Mouse (Mus musculus): Measurements from ENCODE around the gene Ppif. TPM values are rescaled to one million over a fixed set of nuclear protein-coding genes. Genes with fewer than 3 reads are reported as not detected.

Ppif gene
- polyA plus RNA-seq, 1 experiment from 2014 or later: 33.3 TPM

- DNase-seq (ENCODE audit: low spot score): no peak
- H3K4me3 ChIP-seq (ENCODE audit: low read depth, low read length): no peak overlapping the region
- no peak for ATAC-seq (ENCODE audit: low FRiP score)
- H3K4me1 ChIP-seq (replicated peaks; ENCODE audit: control insufficient read depth, insufficient read depth, low read length): 0 out of 2 replicates have a peak, but pooled peaks cover 3% of the 10 kb centered on the region
- peak overlapping the region; percentile 63 for H3K27ac ChIP-seq (ENCODE audit: low read depth, low read length)
- H3K27me3 ChIP-seq (ENCODE audit: control insufficient read depth, insufficient read depth, low read length): no peaks in the 10 kb centered on the region
- no peak overlapping the region for H3K4me2 ChIP-seq (replicated peaks; ENCODE audit: low read depth, low read length)
- 79% methylated on average over 7 of the region's 7 CpGs for WGBS
- H3K36me3 ChIP-seq (ENCODE audit: control insufficient read depth, insufficient read depth, low read length): peaks cover 13% of the 10 kb centered on the region
- H3K9me3 ChIP-seq (ENCODE audit: control insufficient read depth, low read length): no peaks in the 10 kb centered on the region
- H3K9ac ChIP-seq (ENCODE audit: low read depth, low read length): no peak overlapping the region
Observed at GRCm38 (mm10) chr14:25663649-25664309, 30.2 kb upstream of the Ppif start.

DNA sequence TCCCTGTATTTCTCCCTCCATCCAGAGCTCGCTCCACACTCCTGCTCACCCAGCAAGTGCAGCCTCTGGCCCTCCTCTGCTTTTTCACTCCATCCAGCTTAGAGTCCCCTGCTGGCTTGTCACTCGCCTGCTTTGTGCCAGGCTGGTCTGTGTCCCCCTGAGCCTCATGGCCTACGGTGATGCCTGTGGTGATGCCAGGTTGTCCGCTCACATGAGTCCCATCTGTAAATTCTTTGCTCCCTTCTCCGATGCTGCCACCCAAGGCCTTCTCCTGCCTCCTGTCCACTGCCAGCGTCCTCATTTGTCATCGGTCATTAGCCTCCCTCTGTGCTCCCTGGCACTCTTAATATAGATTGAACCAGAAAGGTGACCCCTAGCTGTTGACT is 29.7 kb upstream of the Ppif start:
- Histone ChIP-seq H3K9me3 (ENCODE audit: control insufficient read depth, low read length) (no peaks in the 10 kb centered on the region), H3K9ac (ENCODE audit: low read depth, low read length) (no peak overlapping the region), H3K27me3 (ENCODE audit: control insufficient read depth, insufficient read depth, low read length) (no peaks in the 10 kb centered on the region), H3K36me3 (ENCODE audit: control insufficient read depth, insufficient read depth, low read length) (peaks cover 12% of the 10 kb centered on the region), H3K27ac (ENCODE audit: low read depth, low read length) (peak overlapping the region; percentile 63), H3K4me1 (replicated peaks; ENCODE audit: control insufficient read depth, insufficient read depth, low read length) (0 out of 2 replicates have a peak, but pooled peaks cover 3% of the 10 kb centered on the region), H3K4me3 (ENCODE audit: low read depth, low read length) (no peak overlapping the region), H3K4me2 (replicated peaks; ENCODE audit: low read depth, low read length) (no peak overlapping the region)
- ATAC-seq (ENCODE audit: low FRiP score) (no peak), DNase-seq (ENCODE audit: low spot score) (no peak)
- WGBS: 55% methylated on average over 7 of the region's 7 CpGs

DNA sequence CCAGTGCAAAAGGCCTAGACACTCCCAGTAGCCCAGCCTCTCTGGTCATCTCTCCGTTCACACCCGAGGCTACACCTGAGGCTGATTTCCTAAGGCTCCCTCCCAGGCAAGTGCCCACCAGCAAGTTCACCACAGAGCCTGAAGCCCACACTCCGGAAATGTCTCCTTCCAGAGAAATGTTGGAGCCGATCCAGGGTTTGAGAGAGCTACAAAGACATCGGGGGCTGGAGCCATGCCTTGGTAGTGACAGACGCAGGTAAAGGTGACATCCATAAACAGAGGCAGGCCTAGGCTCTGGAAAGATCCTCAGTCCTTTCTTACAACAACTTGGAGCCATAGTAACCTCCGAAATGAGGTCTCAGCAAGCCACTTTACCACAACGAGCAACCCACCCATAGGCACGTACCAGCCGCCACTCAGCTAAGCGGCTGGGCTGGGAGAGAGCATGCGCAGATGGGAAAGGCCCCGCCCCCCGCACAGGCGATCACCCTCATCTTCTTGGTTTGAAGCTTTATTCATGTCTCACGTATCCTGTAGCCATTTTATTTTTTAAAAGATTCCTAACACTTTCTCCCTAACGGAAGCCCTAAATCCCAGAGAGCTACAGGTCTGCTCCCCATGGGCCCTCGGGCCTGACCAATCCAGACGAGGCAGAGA is 28.5 kb upstream of the Ppif start:
- no peak overlapping the region for H3K9ac ChIP-seq (ENCODE audit: low read depth, low read length)
- no peak overlapping the region for H3K4me3 ChIP-seq (ENCODE audit: low read depth, low read length)
- H3K27me3 ChIP-seq (ENCODE audit: control insufficient read depth, insufficient read depth, low read length): no peaks in the 10 kb centered on the region
- H3K27ac ChIP-seq (ENCODE audit: low read depth, low read length): 0 out of 2 replicates have a peak overlapping the region, but pooled peaks have one; percentile 17
- H3K4me2 ChIP-seq (replicated peaks; ENCODE audit: low read depth, low read length): no peak overlapping the region
- no peak for DNase-seq (ENCODE audit: low spot score)
- WGBS: 70% methylated on average over 19 of the region's 19 CpGs
- 0 out of 2 replicates have a peak, but pooled peaks cover 3% of the 10 kb centered on the region for H3K4me1 ChIP-seq (replicated peaks; ENCODE audit: control insufficient read depth, insufficient read depth, low read length)
- H3K9me3 ChIP-seq (ENCODE audit: control insufficient read depth, low read length): no peaks in the 10 kb centered on the region
- no peak for ATAC-seq (ENCODE audit: low FRiP score)
- peaks cover 12% of the 10 kb centered on the region for H3K36me3 ChIP-seq (ENCODE audit: control insufficient read depth, insufficient read depth, low read length)

GRCm38 (mm10) chr14:25666668-25667376 is 27.1 kb upstream of the Ppif start:
- ATAC-seq (ENCODE audit: low FRiP score) (no peak), DNase-seq (ENCODE audit: low spot score) (no peak)
- H3K4me3 ChIP-seq (ENCODE audit: low read depth, low read length): no peak overlapping the region
- H3K4me2 ChIP-seq (replicated peaks; ENCODE audit: low read depth, low read length): no peak overlapping the region
- H3K27ac ChIP-seq (ENCODE audit: low read depth, low read length): no peak overlapping the region
- H3K4me1 ChIP-seq (replicated peaks; ENCODE audit: control insufficient read depth, insufficient read depth, low read length): 0 out of 2 replicates have a peak, but pooled peaks cover 3% of the 10 kb centered on the region
- peaks cover 12% of the 10 kb centered on the region for H3K36me3 ChIP-seq (ENCODE audit: control insufficient read depth, insufficient read depth, low read length)
- no peak overlapping the region for H3K9ac ChIP-seq (ENCODE audit: low read depth, low read length)
- no peaks in the 10 kb centered on the region for H3K9me3 ChIP-seq (ENCODE audit: control insufficient read depth, low read length)
- WGBS: 93% methylated on average over 2 of the region's 2 CpGs
- H3K27me3 ChIP-seq (ENCODE audit: control insufficient read depth, insufficient read depth, low read length): no peaks in the 10 kb centered on the region

GRCm38 (mm10) chr14:25667587-25667986 is 26.4 kb upstream of the Ppif start:
- no peaks in the 10 kb centered on the region for H3K27me3 ChIP-seq (ENCODE audit: control insufficient read depth, insufficient read depth, low read length)
- H3K9me3 ChIP-seq (ENCODE audit: control insufficient read depth, low read length): no peaks in the 10 kb centered on the region
- peaks cover 12% of the 10 kb centered on the region for H3K36me3 ChIP-seq (ENCODE audit: control insufficient read depth, insufficient read depth, low read length)
- no peak overlapping the region for H3K9ac ChIP-seq (ENCODE audit: low read depth, low read length)
- ATAC-seq (ENCODE audit: low FRiP score) (no peak), DNase-seq (ENCODE audit: low spot score) (no peak)
- 83% methylated on average over 3 of the region's 3 CpGs for WGBS
- no peak overlapping the region for H3K4me3 ChIP-seq (ENCODE audit: low read depth, low read length)
- H3K4me2 ChIP-seq (replicated peaks; ENCODE audit: low read depth, low read length): no peak overlapping the region
- H3K27ac ChIP-seq (ENCODE audit: low read depth, low read length): no peak overlapping the region
- H3K4me1 ChIP-seq (replicated peaks; ENCODE audit: control insufficient read depth, insufficient read depth, low read length): 0 out of 2 replicates have a peak, but pooled peaks cover 3% of the 10 kb centered on the region

DNA sequence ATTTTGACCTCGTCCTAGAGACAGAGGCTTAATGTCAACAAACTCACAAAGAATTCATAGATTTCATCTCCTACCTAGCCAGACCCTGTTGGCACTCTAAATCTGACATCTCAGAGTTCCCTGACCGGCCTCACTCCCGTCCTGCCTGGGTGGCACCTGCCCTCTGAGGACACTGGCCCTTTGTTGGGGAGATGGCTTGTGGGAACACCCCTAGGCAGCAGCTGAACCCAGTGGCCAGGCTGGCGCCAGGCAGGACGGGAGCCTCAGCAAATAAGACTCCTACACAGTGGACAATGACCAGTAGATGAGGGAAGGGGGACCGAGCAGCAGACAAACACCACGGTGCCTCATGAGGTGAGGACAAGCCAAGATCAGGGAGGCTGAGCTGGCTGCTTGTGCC is 14.3 kb upstream of the Ppif start:
- Histone ChIP-seq H3K36me3 (ENCODE audit: control insufficient read depth, insufficient read depth, low read length) (no peaks in the 10 kb centered on the region), H3K9me3 (ENCODE audit: control insufficient read depth, low read length) (no peaks in the 10 kb centered on the region), H3K27ac (ENCODE audit: low read depth, low read length) (no peak overlapping the region), H3K9ac (ENCODE audit: low read depth, low read length) (no peak overlapping the region), H3K4me3 (ENCODE audit: low read depth, low read length) (no peak overlapping the region), H3K4me1 (replicated peaks; ENCODE audit: control insufficient read depth, insufficient read depth, low read length) (no peaks in the 10 kb centered on the region), H3K27me3 (ENCODE audit: control insufficient read depth, insufficient read depth, low read length) (no peaks in the 10 kb centered on the region), H3K4me2 (replicated peaks; ENCODE audit: low read depth, low read length) (no peak overlapping the region)
- 67% methylated on average over 7 of the region's 7 CpGs for WGBS
- ATAC-seq (ENCODE audit: low FRiP score) (no peak), DNase-seq (ENCODE audit: low spot score) (no peak)

- no peak overlapping the region for H3K4me2 ChIP-seq (replicated peaks; ENCODE audit: low read depth, low read length)
- DNase-seq (ENCODE audit: low spot score): no peak
Observed at GRCm38 (mm10) chr14:25682020-25682419, 11.9 kb upstream of the Ppif start.

DNA sequence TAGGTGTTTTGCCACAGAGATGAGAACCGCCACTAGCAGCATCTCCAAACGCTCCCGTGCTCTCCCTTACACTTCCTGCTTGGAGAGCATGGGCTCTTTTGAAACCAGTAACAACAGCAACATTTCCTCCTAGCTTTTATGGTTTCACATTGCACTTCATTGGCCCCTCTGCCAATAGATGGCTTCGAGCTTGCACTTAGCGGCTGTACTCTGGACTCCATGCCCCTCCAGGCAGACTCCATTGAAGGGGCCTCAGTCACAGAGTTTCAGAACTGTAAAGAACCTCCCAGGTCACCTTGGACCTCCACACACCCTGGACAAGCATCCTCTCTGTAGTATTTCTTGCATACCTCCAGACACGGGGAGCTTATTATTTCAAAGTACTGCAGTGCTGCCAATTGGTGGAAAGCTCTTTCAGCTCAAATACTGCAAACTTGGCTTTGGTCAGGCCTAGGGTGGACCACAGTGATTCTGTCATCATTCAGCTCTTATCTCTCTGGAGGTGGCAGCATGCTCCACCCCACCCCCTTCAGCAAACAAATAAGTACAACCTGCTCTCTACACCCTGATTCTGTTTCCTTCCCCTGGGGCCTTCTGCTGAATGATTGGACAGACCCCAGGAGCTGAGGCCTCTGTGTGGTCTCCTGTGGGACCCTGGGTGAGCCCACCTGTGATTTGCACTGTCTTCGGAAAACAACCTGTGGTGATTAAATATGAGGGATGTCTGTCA is 7.6 kb upstream of the Ppif start:
- H3K36me3 ChIP-seq (ENCODE audit: control insufficient read depth, insufficient read depth, low read length): no peaks in the 10 kb centered on the region
- H3K27ac ChIP-seq (ENCODE audit: low read depth, low read length): no peak overlapping the region
- no peaks in the 10 kb centered on the region for H3K27me3 ChIP-seq (ENCODE audit: control insufficient read depth, insufficient read depth, low read length)
- ATAC-seq (ENCODE audit: low FRiP score) (no peak), DNase-seq (ENCODE audit: low spot score) (no peak)
- no peaks in the 10 kb centered on the region for H3K9me3 ChIP-seq (ENCODE audit: control insufficient read depth, low read length)
- 82% methylated on average over 7 of the region's 7 CpGs for WGBS
- no peak overlapping the region for H3K4me3 ChIP-seq (ENCODE audit: low read depth, low read length)
- H3K9ac ChIP-seq (ENCODE audit: low read depth, low read length): no peak overlapping the region
- H3K4me1 ChIP-seq (replicated peaks; ENCODE audit: control insufficient read depth, insufficient read depth, low read length): no peaks in the 10 kb centered on the region
- H3K4me2 ChIP-seq (replicated peaks; ENCODE audit: low read depth, low read length): no peak overlapping the region

More at GRCm38 (mm10) chr14:25682020-25682419, 11.9 kb upstream of the Ppif start:
- no peak for ATAC-seq (ENCODE audit: low FRiP score)
- H3K36me3 ChIP-seq (ENCODE audit: control insufficient read depth, insufficient read depth, low read length): no peaks in the 10 kb centered on the region
- WGBS: 85% methylated on average over 6 of the region's 6 CpGs
- H3K4me3 ChIP-seq (ENCODE audit: low read depth, low read length): no peak overlapping the region
- no peak overlapping the region for H3K27ac ChIP-seq (ENCODE audit: low read depth, low read length)
- H3K4me1 ChIP-seq (replicated peaks; ENCODE audit: control insufficient read depth, insufficient read depth, low read length): no peaks in the 10 kb centered on the region
- no peaks in the 10 kb centered on the region for H3K9me3 ChIP-seq (ENCODE audit: control insufficient read depth, low read length)
- H3K27me3 ChIP-seq (ENCODE audit: control insufficient read depth, insufficient read depth, low read length): no peaks in the 10 kb centered on the region
- H3K9ac ChIP-seq (ENCODE audit: low read depth, low read length): no peak overlapping the region
